Mouse (Mus musculus) myocyte (in vitro differentiated cells): ENCODE data around the gene Cdr2l.

Experiments used
- CEBPB ChIP-seq: IDR thresholded peaks from 2 replicates; pipeline ENCODE4 v1.6.1; 2011; ENCODE audit warnings: mild to moderate bottlenecking, moderate library complexity; ENCODE audit not compliant: poor library complexity, insufficient read depth, severe bottlenecking
- E2F4 ChIP-seq: IDR thresholded peaks from one replicate; pipeline ENCODE4 v1.6.1; 2011; ENCODE audit warnings: mild to moderate bottlenecking, control low read depth, moderate library complexity; ENCODE audit not compliant: insufficient read depth
- MAX ChIP-seq: IDR thresholded peaks from one replicate; pipeline ENCODE4 v1.6.1; 2011; ENCODE audit warnings: low read depth, mild to moderate bottlenecking, control low read depth
- MYOD1 ChIP-seq, 3 experiments: IDR thresholded peaks; one replicate each; pipeline ENCODE4 v1.6.1; 2011; ENCODE audit warnings: control low read depth in 2 of 3, low read depth in 2 of 3, mild to moderate bottlenecking in 2 of 3, moderate library complexity in 1 of 3; ENCODE audit not compliant: insufficient read length in 2 of 3, control insufficient read depth in 1 of 3
- MYOG ChIP-seq, 3 experiments: IDR thresholded peaks; one replicate each; pipeline ENCODE4 v1.6.1; 2011; ENCODE audit warnings: control low read depth in 2 of 3, low read depth in 2 of 3, mild to moderate bottlenecking in 2 of 3; ENCODE audit not compliant: insufficient read length in 2 of 3, control insufficient read depth in 1 of 3, insufficient read depth in 1 of 3
- POLR2A ChIP-seq: IDR thresholded peaks from one replicate; pipeline ENCODE4 v1.6.1; 2011; ENCODE audit warnings: low read depth, mild to moderate bottlenecking, control low read depth, moderate library complexity; ENCODE audit not compliant: insufficient read length
- POLR2AphosphoS2 ChIP-seq: IDR thresholded peaks from one replicate; pipeline ENCODE4 v1.6.1; 2011; ENCODE audit warnings: low read depth, control low read depth; ENCODE audit not compliant: insufficient read length
- REST ChIP-seq: IDR thresholded peaks from one replicate; pipeline ENCODE4 v1.6.1; 2011; ENCODE audit warnings: mild to moderate bottlenecking, control low read depth, moderate library complexity; ENCODE audit not compliant: insufficient read depth, insufficient read length
- SRF ChIP-seq: IDR thresholded peaks from one replicate; pipeline ENCODE4 v1.6.1; 2011; ENCODE audit warnings: low read depth; ENCODE audit not compliant: control insufficient read depth, insufficient read length
- TCF12 ChIP-seq: IDR thresholded peaks from one replicate; pipeline ENCODE4 v1.6.1; 2011; ENCODE audit warnings: mild to moderate bottlenecking, control low read depth; ENCODE audit not compliant: poor library complexity, insufficient read depth, severe bottlenecking
- TCF3 ChIP-seq: IDR thresholded peaks from one replicate; pipeline ENCODE4 v1.6.1; 2011; ENCODE audit warnings: low read depth, control low read depth; ENCODE audit not compliant: insufficient read length
- USF1 ChIP-seq: IDR thresholded peaks from one replicate; pipeline ENCODE4 v1.6.1; 2011; ENCODE audit warnings: low read depth, mild to moderate bottlenecking, control low read depth, moderate library complexity

GRCm38 (mm10) chr11:115409556-115409955 is 27.8 kb downstream of the Cdr2l start:
- no peak for TF ChIP-seq POLR2A
- TF ChIP-seq MAX: no peak
- TF ChIP-seq TCF12: no peak
- no peak for TF ChIP-seq TCF3
- no peak for TF ChIP-seq USF1
- TF ChIP-seq REST: no peak
- no peak for TF ChIP-seq MYOD1 (IDR thresholded peaks at IDR 0.05; ENCODE audit: control insufficient read depth in 1 of 3, insufficient read length in 2 of 3, low read depth in 2 of 3)
- TF ChIP-seq E2F4: no peak
- no peak for TF ChIP-seq CEBPB
- no peak for TF ChIP-seq POLR2AphosphoS2
- TF ChIP-seq MYOG (IDR thresholded peaks at IDR 0.05; ENCODE audit: control insufficient read depth in 1 of 3, insufficient read depth in 1 of 3, insufficient read length in 2 of 3, low read depth in 2 of 3): no peak
- no peak for TF ChIP-seq SRF
